Mouse (Mus musculus) spleen, adult 2 months (tissue): Measurements from ENCODE around the gene Abcc2.

ENCODE experiments used
- CTCF ChIP-seq: fragments of 200-500 bp; IDR thresholded peaks from 2 replicates; pipeline ENCODE4 v1.5.1; 2011; ENCODE audit warnings: mild to moderate bottlenecking, inconsistent platforms; ENCODE audit not compliant: insufficient read depth, insufficient read length, insufficient replicate concordance; ENCODE audit errors: extremely low read depth
- POLR2A ChIP-seq: fragments of 200-500 bp; IDR thresholded peaks from 2 replicates; pipeline ENCODE4 v1.6.1; 2011; ENCODE audit warnings: low read depth, low read length, inconsistent platforms

DNA sequence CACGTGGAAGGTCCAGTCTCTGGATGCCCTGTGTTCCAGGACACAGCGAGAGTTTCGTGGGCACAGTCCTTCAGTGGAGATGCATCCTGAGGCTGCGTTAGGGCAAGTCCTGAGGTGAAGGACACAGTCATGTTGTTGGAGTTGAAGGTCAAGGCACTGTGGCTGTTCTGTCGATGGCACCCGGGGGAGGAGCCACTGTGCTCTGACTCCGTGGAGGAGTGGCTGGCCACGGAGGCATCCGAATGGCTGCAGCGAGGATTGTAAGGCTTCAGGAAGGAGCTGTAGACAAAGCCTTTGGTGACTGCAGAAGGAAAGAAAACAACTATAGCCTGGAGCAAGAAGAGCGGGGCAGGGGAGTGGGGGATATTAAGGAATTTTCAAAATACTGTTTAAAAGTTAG lies 68.0 kb downstream of the Abcc2 start:
- no peak for TF ChIP-seq POLR2A
- no peak for TF ChIP-seq CTCF
